Mouse (Mus musculus): ENCODE results near the gene Cntf. TPM values are rescaled to one million over a fixed set of nuclear protein-coding genes. Genes with fewer than 3 reads are reported as not detected.
A peak's percentile ranks its signal among the peaks of the same experiment; 100 is the strongest.

Gene Cntf
- 3.3 and 3.9 TPM in 2 replicates for polyA plus RNA-seq (2012; rRNA removed)

DNA sequence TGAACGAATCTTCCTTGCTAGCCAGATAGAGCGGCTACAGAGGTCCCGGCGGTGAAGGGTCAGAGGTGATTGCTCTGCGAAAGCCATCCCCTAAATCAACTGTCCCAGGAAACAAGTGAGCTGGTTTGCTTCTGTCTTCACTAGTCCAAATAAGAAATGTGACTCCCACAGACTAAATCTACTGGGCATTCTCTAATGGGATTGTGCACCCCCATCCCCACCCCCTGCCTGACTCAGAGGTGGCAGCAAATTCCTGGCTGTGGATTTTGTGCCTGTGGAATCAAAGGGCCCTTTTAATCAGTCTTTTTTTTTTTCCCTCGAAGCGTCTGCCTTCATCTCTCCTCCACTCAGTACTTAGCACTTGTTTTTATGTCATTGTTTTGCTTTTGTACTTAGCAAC, at the start of gene Cntf:
TSS of gene Cntf (minus strand) at position 325 of the 400 bp plus-strand sequence.
- no peak for DNase-seq (ENCODE audit: extremely low spot score in 1 of 2, low spot score in 1 of 2)

DNA sequence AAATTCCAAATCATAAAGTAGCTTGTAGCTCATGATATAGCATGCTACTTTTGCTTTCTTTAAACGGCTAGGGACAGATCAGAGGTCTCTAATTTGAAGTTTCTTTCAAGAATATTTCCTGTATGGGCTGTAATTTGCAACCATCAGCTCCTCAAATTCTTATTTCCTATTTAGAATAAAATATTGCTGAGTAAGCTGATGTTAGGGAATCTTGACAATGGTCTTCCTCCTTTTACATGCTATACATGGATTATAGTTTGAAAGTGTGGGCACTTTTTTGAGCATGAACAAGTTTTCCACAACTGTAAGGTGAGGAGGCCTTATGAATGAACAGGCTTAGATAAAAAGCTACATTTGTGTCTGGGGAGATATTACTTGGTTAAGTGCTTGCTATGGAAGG, 48.5 kb upstream of the Cntf start:
- no peak for DNase-seq (ENCODE audit: extremely low spot score in 1 of 2, low spot score in 1 of 2)

DNA sequence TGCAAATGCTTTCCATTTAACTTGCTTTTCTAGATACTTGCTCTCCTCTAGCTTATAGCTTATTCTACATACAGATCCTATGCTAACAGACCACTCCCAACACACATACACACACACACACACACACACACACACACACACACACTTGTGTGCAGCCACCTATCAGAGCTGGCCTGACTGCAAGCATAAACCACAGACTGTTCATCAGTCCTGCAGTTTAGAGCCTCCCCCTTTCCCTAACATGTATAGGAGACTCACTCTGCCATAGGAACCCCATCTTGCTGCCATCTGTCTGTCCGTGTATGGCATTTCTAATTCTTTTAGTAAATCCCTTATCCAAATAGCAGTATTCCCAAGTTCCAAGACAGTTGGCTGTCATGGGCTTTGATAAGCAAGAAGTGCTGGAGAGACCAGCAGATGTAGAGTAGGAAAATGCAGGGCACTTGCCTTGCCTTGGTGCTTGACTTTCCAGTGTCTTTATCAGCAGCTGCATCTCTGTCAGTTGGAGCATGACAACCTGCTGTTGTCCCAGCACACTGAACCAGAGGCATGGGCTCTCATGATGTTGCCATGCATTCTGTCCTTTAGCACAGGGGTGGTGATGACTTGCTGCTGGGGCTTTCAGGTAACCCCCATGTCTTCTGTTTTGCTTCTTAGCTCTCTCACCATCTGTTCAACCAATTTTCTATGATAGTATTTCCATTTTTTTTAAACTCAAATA, 47.4 kb upstream of the Cntf start:
- DNase-seq (ENCODE audit: extremely low spot score in 1 of 2, low spot score in 1 of 2), result no peak

DNA sequence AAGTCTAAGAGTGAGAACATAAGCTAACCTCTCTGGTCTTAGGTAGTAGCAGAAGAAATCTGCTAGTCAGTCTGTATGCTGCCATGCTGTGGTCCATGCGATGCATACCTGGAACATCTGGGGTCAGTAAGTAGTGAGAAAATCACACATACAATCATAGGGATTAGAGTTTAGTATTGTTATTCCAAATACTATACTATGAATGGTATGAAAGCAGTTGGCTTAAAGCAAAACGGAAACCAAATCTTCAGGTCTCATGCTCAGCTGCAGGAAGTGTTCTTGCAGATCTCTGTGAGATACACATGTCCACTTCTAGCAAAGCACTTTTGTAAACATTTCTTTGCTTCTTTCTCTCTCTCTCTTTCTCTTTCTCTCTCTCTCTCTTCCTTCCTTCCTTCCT, 40.8 kb upstream of the Cntf start:
- DNase-seq (ENCODE audit: extremely low spot score in 1 of 2, low spot score in 1 of 2), result no peak

DNA sequence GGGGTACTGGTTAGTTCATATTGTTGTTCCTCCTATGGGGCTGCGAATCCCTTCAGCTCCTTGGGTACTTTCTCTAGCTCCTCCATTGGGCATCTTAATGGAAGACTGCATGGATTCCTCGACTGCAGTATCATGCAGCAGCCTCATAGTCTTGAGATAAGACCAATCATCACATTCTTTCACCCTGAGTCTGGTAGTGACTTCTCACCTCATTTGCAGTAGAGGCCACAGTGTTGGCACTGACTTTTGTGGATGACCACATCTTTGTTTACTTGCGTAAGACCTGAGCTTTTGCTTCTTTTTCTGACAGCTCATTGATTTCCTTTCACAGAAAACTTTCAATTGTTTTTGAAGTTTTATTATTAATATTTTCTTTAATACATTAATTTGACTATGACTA, 40.3 kb upstream of the Cntf start:
- no peak for DNase-seq (ENCODE audit: extremely low spot score in 1 of 2, low spot score in 1 of 2)

DNA sequence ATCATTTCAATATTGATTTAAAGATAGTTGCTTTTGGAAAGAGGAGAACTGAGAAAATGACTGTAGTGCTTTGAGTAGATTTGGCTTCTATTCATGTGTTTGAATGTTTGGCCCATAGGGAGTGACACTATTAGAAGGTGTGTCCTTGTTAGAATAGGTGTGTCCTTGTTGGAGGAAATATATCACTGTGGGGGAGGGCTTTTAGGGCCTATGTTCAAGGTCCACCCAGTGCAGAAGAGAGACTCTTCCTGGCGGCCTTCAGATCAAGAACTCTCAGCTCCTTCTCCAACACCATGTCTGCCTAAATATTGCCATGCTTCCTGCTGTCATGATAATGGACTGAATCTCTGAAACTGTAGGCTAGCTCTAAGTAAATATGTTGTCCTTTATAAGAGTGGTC, 38.8 kb upstream of the Cntf start:
- no peak for DNase-seq (ENCODE audit: extremely low spot score in 1 of 2, low spot score in 1 of 2)

DNA sequence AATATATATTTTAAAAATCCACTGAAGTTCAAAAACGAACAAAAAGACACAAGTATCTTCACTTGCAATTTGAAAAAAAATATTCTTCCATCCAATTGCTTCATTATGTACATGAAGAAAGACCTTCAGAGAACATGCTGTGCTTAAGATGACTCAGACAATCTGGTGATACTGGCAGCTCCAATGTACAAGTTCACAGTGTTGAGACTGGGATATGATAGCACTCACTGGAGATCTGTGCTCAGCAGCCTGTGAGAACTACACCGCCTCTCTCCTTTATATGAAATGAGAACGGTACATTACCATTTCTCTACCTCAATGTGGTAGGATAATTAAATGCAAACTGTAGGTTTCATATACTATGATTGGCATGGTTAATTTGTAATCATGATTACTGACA, 37.4 kb upstream of the Cntf start:
- DNase-seq (ENCODE audit: extremely low spot score in 1 of 2, low spot score in 1 of 2), result peak; percentile 69 to 78

DNA sequence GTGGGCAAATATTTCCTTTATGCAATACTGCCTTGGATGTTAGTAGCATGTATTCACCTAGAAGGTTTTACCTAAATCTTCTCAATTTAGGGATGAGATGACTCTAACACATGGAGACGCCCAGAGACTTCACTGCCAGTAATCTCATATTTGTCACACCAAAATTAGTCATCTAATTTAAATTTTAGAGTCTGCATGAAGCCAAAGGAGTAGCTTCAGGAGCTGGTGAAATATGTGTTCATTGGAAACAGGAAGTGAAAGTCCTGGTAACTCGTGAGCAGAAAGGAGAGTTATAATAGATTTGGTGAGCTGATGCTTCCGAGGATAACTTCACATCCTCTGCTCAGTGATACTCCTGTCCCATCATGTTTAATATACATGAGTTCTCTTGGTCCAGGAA, 35.6 kb upstream of the Cntf start:
- DNase-seq (ENCODE audit: extremely low spot score in 1 of 2, low spot score in 1 of 2), result no peak

DNA sequence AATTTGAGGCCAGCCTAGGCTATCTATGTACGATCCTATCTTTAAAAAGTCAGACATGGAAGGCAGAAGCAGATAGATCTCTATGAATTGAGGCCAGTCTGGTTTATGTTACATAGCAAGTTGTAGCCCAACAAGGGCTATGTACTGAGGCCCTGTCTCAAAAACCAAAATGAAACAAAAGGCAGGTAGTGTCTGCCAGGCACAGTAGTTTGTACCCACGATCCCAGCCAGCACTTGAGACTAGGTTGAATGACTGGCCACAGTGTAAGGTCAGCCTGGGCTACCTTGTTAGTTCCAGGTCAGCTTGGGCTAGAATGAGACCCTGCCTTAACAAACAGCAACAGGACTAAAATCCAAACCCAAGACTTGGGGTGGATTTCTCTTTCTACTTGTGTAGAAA, 35.2 kb upstream of the Cntf start:
- DNase-seq (ENCODE audit: extremely low spot score in 1 of 2, low spot score in 1 of 2), result no peak

DNA sequence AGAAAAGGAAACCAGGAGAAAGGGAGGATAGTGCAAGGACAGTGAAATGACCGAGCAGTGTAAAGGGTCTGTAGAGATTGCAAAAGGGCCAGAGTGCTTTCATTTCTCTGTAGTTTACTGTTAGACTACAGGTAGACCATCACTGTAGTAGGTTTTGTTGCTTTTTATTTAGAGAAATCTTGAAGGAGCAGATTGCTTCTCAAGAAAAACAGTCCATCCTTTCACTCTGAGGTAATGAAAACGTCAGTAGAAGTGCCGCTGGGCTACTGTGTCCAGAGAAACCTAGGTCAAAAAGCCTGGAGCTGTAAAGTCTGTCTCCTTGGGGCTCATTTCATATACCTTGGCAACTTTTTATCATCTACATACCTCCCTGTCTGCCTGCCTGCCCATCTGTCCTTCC, 33.6 kb upstream of the Cntf start:
- DNase-seq (ENCODE audit: extremely low spot score in 1 of 2, low spot score in 1 of 2), result no peak

DNA sequence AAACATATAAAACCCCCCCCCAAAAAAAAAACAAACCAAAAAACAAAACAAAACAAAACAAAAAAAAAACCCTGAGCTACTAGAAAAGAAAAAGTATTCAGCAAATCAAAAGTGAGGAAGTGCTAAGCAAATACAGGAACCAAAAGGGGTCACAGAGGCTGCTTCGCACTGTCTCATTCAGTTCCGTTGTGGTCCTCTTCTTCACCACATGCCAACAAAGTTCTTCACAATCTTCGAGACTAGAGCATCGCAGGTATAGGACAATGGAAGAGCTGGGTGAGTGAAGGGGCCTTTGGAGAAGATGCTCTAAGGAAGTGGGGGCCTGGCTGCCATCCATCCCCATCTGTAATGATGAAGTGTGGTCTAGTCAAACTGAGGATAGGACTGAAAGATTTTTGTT, 33.0 kb upstream of the Cntf start:
- no peak for DNase-seq (ENCODE audit: extremely low spot score in 1 of 2, low spot score in 1 of 2)

DNA sequence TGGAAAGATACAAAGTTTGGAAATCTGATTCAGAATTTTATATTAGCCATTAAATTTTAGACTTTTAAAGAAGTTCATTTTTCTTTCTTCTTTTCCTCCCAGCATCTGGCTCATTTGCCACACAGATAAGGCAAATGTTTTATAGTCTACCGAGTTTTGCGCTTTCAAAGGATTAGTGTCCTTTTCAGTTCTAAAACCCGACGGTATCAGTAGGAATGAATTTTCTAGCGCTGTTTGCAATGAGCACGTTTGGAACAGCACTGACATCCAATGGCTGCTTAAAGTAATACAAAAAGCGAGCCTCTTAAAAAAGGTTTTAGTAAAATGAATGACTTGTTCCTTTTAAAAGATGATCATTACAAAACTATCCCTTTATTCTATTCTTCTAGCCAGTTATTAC, 31.6 kb upstream of the Cntf start:
- DNase-seq (ENCODE audit: extremely low spot score in 1 of 2, low spot score in 1 of 2), result peak in 1 of 2 experiments; percentile 65

DNA sequence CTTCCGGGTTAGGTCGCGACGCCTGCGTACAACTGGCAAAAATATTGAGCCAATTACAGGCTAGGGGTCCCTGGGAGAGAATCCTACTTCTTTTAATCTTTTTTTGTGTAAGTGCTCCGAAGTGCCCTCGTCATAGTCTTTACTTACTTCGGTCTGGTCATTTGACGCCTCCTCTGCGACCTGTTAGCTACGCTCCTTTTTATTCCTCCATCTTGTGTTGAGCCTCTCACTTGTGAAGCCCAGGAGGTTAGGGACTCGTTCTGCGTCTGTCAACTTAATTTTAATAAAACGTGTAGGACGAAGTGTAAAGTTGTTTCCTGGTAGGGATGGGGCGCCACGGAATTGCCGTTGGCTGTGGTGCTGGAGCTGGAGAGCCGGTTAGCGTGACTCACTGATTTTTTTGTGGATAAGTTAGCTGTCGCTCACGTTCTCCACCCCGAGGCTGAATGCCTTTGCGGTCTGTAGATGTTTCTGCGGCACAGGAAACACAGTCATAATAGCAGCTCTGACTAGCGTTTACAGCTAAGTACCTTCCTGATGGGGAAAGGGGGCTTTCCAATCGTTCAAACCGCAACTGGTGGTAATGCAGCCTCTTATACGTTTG, 31.0 kb upstream of the Cntf start:
- DNase-seq (ENCODE audit: extremely low spot score in 1 of 2, low spot score in 1 of 2), result peak in 1 of 2 experiments; percentile 70

DNA sequence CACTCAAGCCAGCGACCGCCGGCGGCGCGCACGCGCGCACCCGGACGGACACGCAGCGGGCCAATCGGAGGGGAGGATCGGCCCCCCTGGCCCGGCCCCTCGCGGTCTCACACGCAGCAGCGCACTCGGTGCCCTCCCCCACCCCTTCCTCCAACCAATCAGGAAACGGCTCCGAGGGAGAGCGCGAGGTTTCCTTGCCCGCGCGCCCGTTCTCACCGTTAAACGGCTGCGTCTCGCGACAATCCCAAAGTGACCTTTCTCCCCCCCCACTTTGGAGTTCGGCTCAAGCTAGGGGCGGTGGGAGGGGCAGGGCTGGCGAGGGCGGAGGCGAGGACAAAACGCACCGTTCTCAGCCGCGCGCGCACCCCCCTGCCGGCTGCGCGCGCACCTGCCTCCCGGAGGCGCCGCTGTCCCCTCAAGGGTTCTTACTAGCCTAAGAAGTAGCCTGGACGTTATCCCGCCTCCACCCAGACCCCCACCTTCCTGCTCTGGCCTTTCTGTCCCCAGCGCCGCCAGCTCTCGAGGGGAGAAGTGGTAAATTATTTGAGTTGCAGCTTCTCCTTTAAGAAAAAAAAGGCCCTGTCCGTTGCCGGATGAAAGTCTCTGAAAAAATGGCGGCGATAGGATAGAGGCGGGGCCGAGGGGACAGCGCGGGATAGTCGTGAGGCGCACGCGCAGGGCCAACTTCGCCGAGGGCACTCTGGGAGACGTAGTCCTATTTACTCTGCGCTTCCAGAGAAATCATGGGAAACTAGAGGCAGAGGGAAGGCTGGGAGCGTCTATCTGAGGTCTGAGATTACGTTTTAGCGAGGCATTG, 30.3 kb upstream of the Cntf start, which contains the start of the genes Zfp91 and Lpxn:
TSS of gene Zfp91 (minus strand) at position 616 of the 817 bp plus-strand sequence.
TSS of gene Lpxn (plus strand) at position 683 of the 817 bp plus-strand sequence.
- peak; percentile 98 to 99 for DNase-seq (ENCODE audit: extremely low spot score in 1 of 2, low spot score in 1 of 2)

DNA sequence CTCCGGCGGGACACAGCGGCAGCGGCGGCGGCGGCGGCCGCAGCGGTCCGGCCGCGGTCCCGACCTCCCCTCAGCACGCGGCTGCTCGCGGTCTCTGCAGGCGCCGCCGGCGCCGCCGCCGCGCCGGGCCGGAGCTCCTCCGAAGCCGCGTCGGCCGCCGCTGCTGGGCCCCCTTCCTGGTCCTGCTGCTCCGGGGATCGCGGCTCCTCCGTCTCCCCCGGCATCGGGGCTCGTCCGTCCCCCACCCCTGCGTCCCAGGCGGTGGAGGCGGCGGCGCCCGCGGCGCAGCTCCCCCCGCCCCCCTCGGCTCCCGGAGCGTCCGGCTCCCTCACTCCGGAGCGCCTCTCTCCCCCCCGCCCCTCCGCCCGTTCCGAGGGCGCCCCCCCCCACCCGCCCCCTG, 29.7 kb upstream of the Cntf start:
- no peak for DNase-seq (ENCODE audit: extremely low spot score in 1 of 2, low spot score in 1 of 2)

DNA sequence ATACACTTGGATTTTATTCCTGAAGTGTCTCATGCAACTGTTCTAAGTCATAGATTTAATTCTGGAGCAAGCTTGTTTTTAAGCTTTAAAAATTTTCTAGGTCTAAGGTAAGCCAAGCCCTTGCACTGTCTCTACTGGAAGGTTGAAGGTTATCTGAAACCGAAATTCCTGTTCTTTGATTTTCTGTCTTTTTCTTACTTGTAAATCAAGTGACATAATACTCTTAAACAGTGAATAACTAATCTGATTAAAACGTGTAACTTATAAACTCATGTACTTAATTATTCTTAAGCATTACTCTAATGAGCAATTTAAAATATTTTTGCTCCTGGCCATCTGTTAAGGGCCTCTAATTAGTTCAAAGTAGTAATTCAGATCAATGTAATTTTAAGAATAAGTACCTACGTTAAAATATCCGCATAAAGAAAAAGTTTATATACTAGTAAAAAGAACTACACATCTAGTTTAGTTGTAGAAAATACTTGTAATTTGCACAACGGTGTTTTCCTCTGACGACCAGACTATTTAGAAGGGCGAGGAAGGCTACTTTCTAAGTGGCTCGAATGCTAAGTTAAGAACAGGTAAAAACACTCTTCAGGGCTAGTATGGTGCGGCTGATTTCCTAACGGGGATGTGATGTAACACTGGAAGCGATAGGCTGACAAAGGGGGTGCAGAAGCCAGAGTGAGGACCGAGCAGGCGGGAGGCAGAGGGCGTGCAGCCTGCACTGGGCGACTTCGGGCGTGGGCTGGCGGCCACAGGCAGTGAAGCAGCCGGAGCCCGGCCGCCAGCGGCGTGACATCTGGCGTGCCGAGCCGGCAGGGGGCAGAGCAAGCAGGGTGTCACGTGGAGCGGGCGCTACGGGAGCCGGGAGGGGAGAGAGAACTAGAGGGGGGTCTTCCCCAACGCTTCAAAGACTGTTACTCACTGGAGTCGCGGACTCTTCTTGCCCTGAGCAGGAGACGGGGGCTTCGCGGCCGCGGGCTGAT, 28.9 kb upstream of the Cntf start:
- DNase-seq (ENCODE audit: extremely low spot score in 1 of 2, low spot score in 1 of 2), result peak; percentile 85 to 95

DNA sequence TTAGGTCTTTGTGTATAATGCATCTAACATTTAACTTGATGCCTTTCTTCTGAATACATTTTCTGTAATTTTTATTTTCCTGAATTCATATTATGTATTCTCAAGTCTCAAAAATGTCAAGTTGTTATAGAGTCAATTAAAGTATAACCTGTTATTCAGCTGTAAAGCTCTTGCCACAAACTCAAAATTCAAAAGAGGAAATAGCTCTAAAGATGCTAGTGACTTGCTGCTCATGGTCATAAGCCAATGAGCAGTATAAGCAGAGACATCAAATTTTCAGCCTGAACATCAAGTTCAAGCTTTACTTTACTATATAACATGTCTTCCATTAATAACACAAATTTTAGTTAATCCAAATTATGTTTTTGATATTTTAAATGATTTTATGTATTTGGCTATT, 26.9 kb upstream of the Cntf start:
- no peak for DNase-seq (ENCODE audit: extremely low spot score in 1 of 2, low spot score in 1 of 2)

DNA sequence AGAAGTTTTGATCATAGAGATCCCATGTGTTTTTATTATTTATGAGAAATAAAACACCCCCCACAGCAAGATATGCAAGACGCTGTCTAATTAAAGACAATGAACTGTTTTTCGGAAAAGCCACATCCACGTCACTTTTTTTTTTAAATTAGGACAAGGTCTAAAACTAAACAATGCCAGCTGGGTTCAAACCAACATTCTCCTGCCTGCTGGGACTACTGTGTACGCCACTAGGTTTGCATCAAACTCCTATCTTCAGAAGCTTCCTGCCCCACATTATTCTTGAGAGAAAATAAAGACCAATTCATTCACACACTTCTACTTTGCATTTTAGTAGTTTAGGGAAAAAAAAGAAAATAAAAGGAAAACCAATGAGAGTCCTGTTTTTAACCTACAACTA, 22.3 kb upstream of the Cntf start:
- DNase-seq (ENCODE audit: extremely low spot score in 1 of 2, low spot score in 1 of 2), result no peak

DNA sequence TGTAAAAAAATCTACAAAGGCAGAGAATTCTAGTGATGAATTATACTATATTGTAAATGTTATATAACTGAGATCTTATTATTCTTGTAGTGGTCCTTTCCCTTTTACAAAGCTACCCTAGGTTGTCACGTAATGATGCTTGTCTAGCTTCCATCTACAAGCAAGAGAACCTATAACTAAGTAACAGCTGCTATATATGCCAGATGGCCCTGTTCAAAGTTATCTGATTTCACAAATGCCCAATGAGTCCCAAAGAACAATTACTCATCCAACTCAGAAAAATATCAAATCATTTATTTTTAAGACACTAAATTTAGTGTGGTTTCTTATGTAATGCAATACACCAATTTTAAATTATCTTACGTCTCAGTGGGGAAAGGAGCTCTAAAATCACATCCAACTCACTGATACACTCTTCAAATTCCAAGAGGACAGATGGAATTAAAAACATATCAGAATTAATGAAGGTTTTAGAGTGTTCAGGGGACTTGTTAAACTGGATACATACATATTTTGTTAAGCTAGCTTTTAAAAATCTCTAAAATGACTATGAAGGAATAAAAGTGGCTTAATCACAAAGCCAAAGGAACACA, 21.5 kb upstream of the Cntf start:
- peak in 1 of 2 experiments; percentile 38 for DNase-seq (ENCODE audit: extremely low spot score in 1 of 2, low spot score in 1 of 2)

DNA sequence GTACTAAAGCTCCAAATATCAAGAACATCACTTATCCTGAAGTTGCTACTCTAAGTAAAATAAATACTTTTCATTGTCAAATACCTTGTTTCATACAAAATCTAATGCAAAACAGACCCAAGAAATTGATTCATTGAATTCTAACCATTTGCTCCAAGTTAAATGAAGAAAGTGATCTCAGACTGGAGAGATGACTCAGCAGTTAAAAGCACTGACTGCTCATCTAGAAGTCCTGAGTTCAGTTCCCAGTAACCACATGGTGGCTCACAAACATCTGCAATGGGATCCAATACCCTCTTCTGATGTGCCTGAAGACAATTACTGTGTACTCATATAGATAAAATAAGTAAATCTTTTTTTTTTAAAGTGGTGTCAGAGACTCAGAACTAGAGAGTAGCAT, 15.0 kb upstream of the Cntf start:
- no peak for DNase-seq (ENCODE audit: extremely low spot score in 1 of 2, low spot score in 1 of 2)

Measured in frontal cortex, adult 2 months (tissue).